Mouse (Mus musculus) adrenal gland, adult 8-10 months (tissue): ENCODE data around the gene Kif5a. TPM values are rescaled to one million over a fixed set of nuclear protein-coding genes. Genes with fewer than 3 reads are reported as not detected.

Experiments
- DNase-seq: peaks from one replicate; pipeline ENCODE4 v3.0.0; 2022
- total RNA-seq, 4 experiments: library from RNA; stranded (reverse); gene quantifications; 2 replicates each; pipeline ENCODE4 v1.2.4; 2022

The Kif5a gene
- total RNA-seq, 4 experiments from 2014 or later, result 6.8 to 18.6 (median 14.5) TPM

- no peak for DNase-seq
These were observed 2.6 kb upstream of the Kif5a start for GRCm38 (mm10) chr10:127265727-127266111.

GRCm38 (mm10) chr10:127264971-127265370 is 1.8 kb upstream of the Kif5a start:
- DNase-seq, result no peak

- DNase-seq, result no peak
These were observed 1.2 kb upstream of the Kif5a start for GRCm38 (mm10) chr10:127264336-127264735.

- DNase-seq, result no peak
These were observed 483 bp upstream of the Kif5a start for GRCm38 (mm10) chr10:127263631-127264030.

- DNase-seq, result no peak
These were observed 1.2 kb downstream of the Kif5a start for GRCm38 (mm10) chr10:127261706-127262547.

GRCm38 (mm10) chr10:127258489-127258888 is 4.7 kb downstream of the Kif5a start:
- no peak for DNase-seq

GRCm38 (mm10) chr10:127257790-127258189 is 5.4 kb downstream of the Kif5a start:
- DNase-seq, result no peak

- peak; percentile 37 for DNase-seq
These were observed 7.4 kb downstream of the Kif5a start for GRCm38 (mm10) chr10:127255625-127256345.

- no peak for DNase-seq
These were observed 12.3 kb downstream of the Kif5a start for GRCm38 (mm10) chr10:127250810-127251209.

- no peak for DNase-seq
These were observed 24.8 kb downstream of the Kif5a start for GRCm38 (mm10) chr10:127238241-127238824.

- DNase-seq, result no peak
These were observed 26.6 kb downstream of the Kif5a start for GRCm38 (mm10) chr10:127236541-127236940.

- DNase-seq, result no peak
These were observed 30.0 kb downstream of the Kif5a start for GRCm38 (mm10) chr10:127233141-127233540.

GRCm38 (mm10) chr10:127231741-127232140 is 31.4 kb downstream of the Kif5a start:
- no peak for DNase-seq

GRCm38 (mm10) chr10:127230693-127231092 is 32.5 kb downstream of the Kif5a start:
- DNase-seq, result no peak

- no peak for DNase-seq
These were observed 34.3 kb downstream of the Kif5a start for GRCm38 (mm10) chr10:127228897-127229296.

GRCm38 (mm10) chr10:127227163-127227562 is 36.0 kb downstream of the Kif5a start:
- no peak for DNase-seq

- DNase-seq, result peak; percentile 31
These were observed 36.7 kb downstream of the Kif5a start for GRCm38 (mm10) chr10:127226318-127226895.

- no peak for DNase-seq
These were observed 37.4 kb downstream of the Kif5a start for GRCm38 (mm10) chr10:127225732-127226131.

- no peak for DNase-seq
These were observed 37.9 kb downstream of the Kif5a start for GRCm38 (mm10) chr10:127225213-127225612.

- DNase-seq, result no peak
These were observed 44.8 kb downstream of the Kif5a start for GRCm38 (mm10) chr10:127218339-127218738.

GRCm38 (mm10) chr10:127217177-127217576 is 46.0 kb downstream of the Kif5a start:
- DNase-seq, result no peak

- no peak for DNase-seq
These were observed 46.7 kb downstream of the Kif5a start for GRCm38 (mm10) chr10:127216456-127216855.

- DNase-seq, result no peak
These were observed 48.7 kb downstream of the Kif5a start for GRCm38 (mm10) chr10:127214422-127214803.
